Mouse (Mus musculus) testis, postnatal 10 days (tissue): Measurements from ENCODE around the gene Fbp1.
"Not testable (repeated sequence)": the region's sequence is repeated elsewhere in the genome, so short reads cannot be mapped to it uniquely, and the experiment has no call there.

Source experiments
- DNase-seq: peaks from one replicate; pipeline ENCODE4 v3.0.0; 2021; ENCODE audit warnings: low spot score

The Fbp1 gene

DNA sequence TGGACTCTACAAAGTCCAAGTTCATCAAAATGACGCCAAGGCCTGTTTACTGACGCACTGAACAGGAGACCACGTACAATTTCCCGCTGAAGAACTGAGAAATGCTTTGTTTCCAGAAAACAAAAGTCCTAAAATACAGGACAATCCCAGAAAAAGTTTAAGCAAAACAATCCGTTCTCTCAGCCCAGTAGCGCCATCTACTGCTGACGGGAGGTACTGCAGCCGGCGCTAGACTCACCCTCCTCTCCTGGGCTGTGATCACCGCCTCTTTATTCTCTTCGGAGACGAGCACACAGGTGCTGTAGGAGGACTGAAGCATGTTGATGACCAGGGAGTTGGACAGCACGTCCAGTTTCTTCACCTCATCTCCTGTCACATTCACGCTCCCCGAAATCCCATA, 33.4 kb downstream of the Fbp1 start:
- DNase-seq = peak; percentile 95

DNA sequence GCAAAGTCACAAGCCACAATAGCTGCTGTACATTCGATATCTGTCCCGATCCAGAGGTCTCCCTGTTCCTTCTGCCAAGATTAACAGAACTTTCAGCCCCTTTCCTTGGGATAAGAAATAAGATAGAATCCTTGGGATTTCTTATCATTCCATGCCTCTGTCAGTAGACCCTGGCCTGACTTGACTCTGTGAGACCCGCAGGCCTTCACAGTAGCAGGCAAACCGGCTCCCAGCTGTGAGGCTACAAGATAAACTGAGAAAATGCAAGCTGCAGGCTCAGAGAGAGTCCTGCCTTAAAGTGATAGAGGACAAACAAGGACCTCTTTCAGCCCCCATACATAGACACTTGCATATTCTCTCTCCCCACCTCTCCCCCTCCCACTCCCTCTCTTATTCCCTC, 54.7 kb downstream of the Fbp1 start:
- no peak for DNase-seq

DNA sequence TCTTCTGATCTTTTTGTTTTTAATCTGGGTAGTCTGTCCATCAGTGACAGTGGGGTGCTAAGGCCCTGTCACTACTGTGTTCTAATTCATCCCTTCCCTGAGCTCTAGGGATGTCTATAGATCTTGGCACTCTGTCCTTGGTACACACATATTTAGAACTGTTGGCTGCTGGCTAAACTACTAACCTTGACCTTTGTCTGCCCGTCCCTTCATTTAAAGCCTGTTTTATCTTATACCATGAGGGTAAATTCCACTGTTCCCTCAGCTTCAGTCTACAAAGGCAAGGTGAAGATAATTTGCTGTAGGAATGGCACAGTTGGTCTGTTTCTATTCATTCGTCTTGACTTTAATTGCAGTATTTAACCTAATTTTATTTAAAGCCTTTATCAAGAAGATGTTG, 55.8 kb downstream of the Fbp1 start:
- no peak for DNase-seq

DNA sequence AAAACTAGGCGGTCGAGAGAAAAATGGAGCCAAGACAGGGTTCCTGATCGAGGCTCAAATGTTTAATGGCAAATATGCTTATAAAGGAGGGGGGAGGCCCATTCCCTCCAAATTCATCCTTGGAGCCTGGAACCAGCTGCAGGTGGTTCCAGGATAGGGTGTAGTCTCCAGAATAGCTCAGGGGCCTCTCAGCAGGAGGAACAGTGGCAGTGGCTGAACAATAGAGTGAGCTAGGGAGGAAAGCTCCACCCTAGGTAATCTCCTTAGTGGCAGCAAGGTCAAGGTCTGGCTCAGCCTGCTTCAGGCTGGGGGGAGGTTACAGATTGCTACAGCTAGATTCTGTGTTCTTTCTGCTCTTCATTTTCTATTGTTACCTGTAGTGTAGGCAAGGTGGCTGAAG, 72.4 kb downstream of the Fbp1 start:
- DNase-seq = not testable (repeated sequence)
